Mouse (Mus musculus): ENCODE measurements at regions not wholly inside any gene's neighbourhood (a gene's known extent, or its start where the extent isn't known, plus 50 kb on each side); places are given as distances from the start of the nearest gene placed in this dataset.
"Not testable (repeated sequence)": the region's sequence is repeated elsewhere in the genome, so short reads cannot be mapped to it uniquely, and the experiment has no call there.

- 48% methylated on average over 3 of the region's 3 CpGs for WGBS
- not testable (repeated sequence) for H3K4me2 ChIP-seq (replicated peaks); H3K9ac ChIP-seq; H3K27ac ChIP-seq; H3K27me3 ChIP-seq (ENCODE audit: control insufficient read depth, insufficient read depth, low read length); ATAC-seq (ENCODE audit: low FRiP score); H3K9me3 ChIP-seq (ENCODE audit: control insufficient read depth, low read length); H3K4me3 ChIP-seq (replicated peaks; ENCODE audit: low read length); H3K4me1 ChIP-seq (replicated peaks; ENCODE audit: control insufficient read depth, insufficient read depth, low read length); H3K36me3 ChIP-seq (replicated peaks; ENCODE audit: control insufficient read depth, insufficient read depth)
- DNase-seq (ENCODE audit: low spot score): peak; percentile 24
Measured at GRCm38 (mm10) chr13:3373522-3374220, 164.2 kb upstream of the Gdi2 start.

DNA sequence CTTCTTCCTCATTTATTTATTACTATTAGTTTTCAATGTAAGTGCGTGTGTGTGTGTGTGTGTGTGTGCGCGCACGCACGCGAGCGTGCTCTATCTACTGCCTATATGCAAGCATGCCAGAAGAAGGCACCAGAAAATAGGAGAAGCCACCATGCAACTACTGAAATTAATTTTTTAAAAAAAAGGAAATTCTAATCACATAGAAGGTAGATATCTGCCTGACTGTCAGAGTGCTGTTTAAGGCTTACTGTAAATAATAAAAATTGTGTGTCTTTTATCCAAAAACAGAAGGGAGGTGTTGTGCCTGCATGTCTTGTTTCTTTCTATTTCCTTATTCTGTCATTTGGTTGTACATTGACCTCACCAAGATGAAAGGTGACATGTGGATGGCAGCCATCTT, 163.1 kb upstream of the Gdi2 start:
- no peak overlapping the region for H3K9ac ChIP-seq
- ATAC-seq (ENCODE audit: low FRiP score): no peak
- no peak overlapping the region for H3K4me3 ChIP-seq (replicated peaks; ENCODE audit: low read length)
- H3K27ac ChIP-seq: no peak overlapping the region
- H3K27me3 ChIP-seq (ENCODE audit: control insufficient read depth, insufficient read depth, low read length): no peaks in the 10 kb centered on the region
- H3K36me3 ChIP-seq (replicated peaks; ENCODE audit: control insufficient read depth, insufficient read depth): no peaks in the 10 kb centered on the region
- no peak overlapping the region for H3K4me2 ChIP-seq (replicated peaks)
- no peak for DNase-seq (ENCODE audit: low spot score)
- H3K9me3 ChIP-seq (ENCODE audit: control insufficient read depth, low read length): 0 out of 2 replicates have a peak, but pooled peaks cover 2% of the 10 kb centered on the region
- 95% methylated on average over 7 of the region's 7 CpGs for WGBS
- H3K4me1 ChIP-seq (replicated peaks; ENCODE audit: control insufficient read depth, insufficient read depth, low read length): no peaks in the 10 kb centered on the region

GRCm38 (mm10) chr13:3377801-3378200, 160.1 kb upstream of the Gdi2 start:
- not testable (repeated sequence) for H3K27me3 ChIP-seq (ENCODE audit: control insufficient read depth, insufficient read depth, low read length); H3K4me3 ChIP-seq (replicated peaks; ENCODE audit: low read length); ATAC-seq (ENCODE audit: low FRiP score); DNase-seq (ENCODE audit: low spot score); H3K9me3 ChIP-seq (ENCODE audit: control insufficient read depth, low read length); H3K4me1 ChIP-seq (replicated peaks; ENCODE audit: control insufficient read depth, insufficient read depth, low read length); H3K36me3 ChIP-seq (replicated peaks; ENCODE audit: control insufficient read depth, insufficient read depth); H3K4me2 ChIP-seq (replicated peaks); H3K27ac ChIP-seq; H3K9ac ChIP-seq
- 67% methylated on average over 3 of the region's 3 CpGs for whole genome bisulfite sequencing

DNA sequence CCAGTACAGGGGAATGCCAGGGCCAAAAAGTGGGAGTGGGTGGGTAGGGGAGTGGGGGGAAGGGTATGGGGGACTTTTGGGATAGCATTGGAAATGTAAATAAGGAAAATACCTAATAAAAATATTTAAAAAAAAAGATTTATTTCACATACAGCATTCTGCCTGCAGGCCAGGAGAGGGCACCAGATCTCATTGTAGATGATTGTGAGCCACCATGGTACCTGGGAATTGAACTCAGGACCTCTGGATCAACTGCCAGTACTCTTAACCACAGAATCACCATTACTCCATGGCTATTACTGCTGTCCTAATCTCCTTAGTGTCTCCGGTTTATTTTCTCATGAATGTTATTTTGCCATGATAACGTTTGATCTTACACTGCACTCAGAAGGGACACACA, 132.1 kb upstream of the Gdi2 start:
- H3K36me3 ChIP-seq (replicated peaks; ENCODE audit: control insufficient read depth, insufficient read depth); ATAC-seq (ENCODE audit: low FRiP score); H3K4me2 ChIP-seq (replicated peaks); H3K27ac ChIP-seq; H3K9ac ChIP-seq; H3K27me3 ChIP-seq (ENCODE audit: control insufficient read depth, insufficient read depth, low read length); H3K4me3 ChIP-seq (replicated peaks; ENCODE audit: low read length); H3K4me1 ChIP-seq (replicated peaks; ENCODE audit: control insufficient read depth, insufficient read depth, low read length); DNase-seq (ENCODE audit: low spot score): not testable (repeated sequence)
- 85% methylated on average over 2 of the region's 2 CpGs for WGBS
- H3K9me3 ChIP-seq (ENCODE audit: control insufficient read depth, low read length): peaks cover 14% of the 10 kb centered on the region

DNA sequence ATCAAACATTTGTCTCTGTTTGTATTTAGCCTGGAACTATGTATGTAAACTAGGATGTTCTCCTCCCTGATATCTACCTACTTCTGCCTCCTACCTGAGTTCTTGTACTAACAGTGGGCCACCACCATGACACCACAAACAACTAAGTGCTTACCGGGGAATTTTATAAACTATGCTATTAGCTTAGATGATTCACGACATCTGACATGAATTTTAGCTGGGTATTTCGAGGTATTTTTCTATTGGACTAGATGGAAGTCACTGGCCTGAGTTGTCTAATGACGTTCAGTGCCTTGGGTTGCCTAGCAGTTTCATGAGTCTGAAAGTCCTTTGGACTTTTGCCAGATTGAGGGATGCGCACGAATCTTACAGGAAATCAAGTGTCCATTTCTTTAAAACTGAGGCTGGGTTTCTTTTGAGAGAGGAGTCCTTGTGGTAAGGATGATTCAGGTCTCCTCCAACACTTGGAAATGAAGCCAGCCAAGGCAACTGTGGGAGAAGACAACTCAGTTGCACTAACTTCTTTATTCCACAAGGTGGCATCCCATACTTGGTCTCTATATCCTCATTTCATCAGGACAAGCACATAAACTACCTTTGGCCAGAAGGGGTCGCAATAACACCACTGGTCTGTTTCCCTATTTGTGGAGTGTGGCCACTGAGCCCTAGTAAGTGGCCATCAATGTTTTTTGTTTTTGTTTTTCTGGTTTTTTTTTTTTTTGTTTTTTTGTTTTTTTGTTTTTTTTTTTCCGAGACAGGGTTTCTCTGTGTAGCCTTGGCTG, 131.4 kb upstream of the Gdi2 start:
- not testable (repeated sequence) for H3K27ac ChIP-seq; H3K27me3 ChIP-seq (ENCODE audit: control insufficient read depth, insufficient read depth, low read length); H3K9ac ChIP-seq; H3K4me3 ChIP-seq (replicated peaks; ENCODE audit: low read length); H3K36me3 ChIP-seq (replicated peaks; ENCODE audit: control insufficient read depth, insufficient read depth); H3K4me1 ChIP-seq (replicated peaks; ENCODE audit: control insufficient read depth, insufficient read depth, low read length); H3K4me2 ChIP-seq (replicated peaks)
- 42% methylated on average over 8 of the region's 8 CpGs for WGBS
- ATAC-seq (ENCODE audit: low FRiP score) (peak; percentile 60), DNase-seq (ENCODE audit: low spot score) (peak; percentile 68)
- peaks cover 14% of the 10 kb centered on the region for H3K9me3 ChIP-seq (ENCODE audit: control insufficient read depth, low read length)

- not testable (repeated sequence) for H3K27ac ChIP-seq; ATAC-seq (ENCODE audit: low FRiP score); H3K4me1 ChIP-seq (replicated peaks; ENCODE audit: control insufficient read depth, insufficient read depth, low read length); H3K4me3 ChIP-seq (replicated peaks; ENCODE audit: low read length); H3K4me2 ChIP-seq (replicated peaks); H3K27me3 ChIP-seq (ENCODE audit: control insufficient read depth, insufficient read depth, low read length); H3K9ac ChIP-seq; H3K36me3 ChIP-seq (replicated peaks; ENCODE audit: control insufficient read depth, insufficient read depth); DNase-seq (ENCODE audit: low spot score)
- H3K9me3 ChIP-seq (ENCODE audit: control insufficient read depth, low read length): peaks cover 14% of the 10 kb centered on the region
- WGBS: 71% methylated on average over 3 of the region's 3 CpGs
Measured at GRCm38 (mm10) chr13:3410281-3410680, 127.6 kb upstream of the Gdi2 start.

GRCm38 (mm10) chr13:3417026-3417425, 120.8 kb upstream of the Gdi2 start:
- H3K9ac ChIP-seq: no peak overlapping the region
- ATAC-seq (ENCODE audit: low FRiP score) (no peak), DNase-seq (ENCODE audit: low spot score) (no peak)
- no peak overlapping the region for H3K27ac ChIP-seq
- 85% methylated on average over 1 of the region's 1 CpGs for WGBS
- H3K27me3 ChIP-seq (ENCODE audit: control insufficient read depth, insufficient read depth, low read length): no peaks in the 10 kb centered on the region
- no peaks in the 10 kb centered on the region for H3K4me1 ChIP-seq (replicated peaks; ENCODE audit: control insufficient read depth, insufficient read depth, low read length)
- H3K4me3 ChIP-seq (replicated peaks; ENCODE audit: low read length): no peak overlapping the region
- H3K4me2 ChIP-seq (replicated peaks): no peak overlapping the region
- H3K9me3 ChIP-seq (ENCODE audit: control insufficient read depth, low read length): peaks cover 8% of the 10 kb centered on the region; the same call in 1 of the 2 replicates
- H3K36me3 ChIP-seq (replicated peaks; ENCODE audit: control insufficient read depth, insufficient read depth): no peaks in the 10 kb centered on the region

GRCm38 (mm10) chr13:3455374-3455773, 82.5 kb upstream of the Gdi2 start:
- H3K27me3 ChIP-seq (ENCODE audit: control insufficient read depth, insufficient read depth, low read length); H3K36me3 ChIP-seq (replicated peaks; ENCODE audit: control insufficient read depth, insufficient read depth); ATAC-seq (ENCODE audit: low FRiP score); H3K9ac ChIP-seq; H3K27ac ChIP-seq; H3K4me2 ChIP-seq (replicated peaks); H3K4me3 ChIP-seq (replicated peaks; ENCODE audit: low read length); H3K9me3 ChIP-seq (ENCODE audit: control insufficient read depth, low read length); H3K4me1 ChIP-seq (replicated peaks; ENCODE audit: control insufficient read depth, insufficient read depth, low read length); DNase-seq (ENCODE audit: low spot score): not testable (repeated sequence)
- WGBS: 92% methylated on average over 6 of the region's 6 CpGs

GRCm38 (mm10) chr13:3476884-3477283, 61.0 kb upstream of the Gdi2 start:
- DNase-seq (ENCODE audit: low spot score) (no peak), ATAC-seq (ENCODE audit: low FRiP score) (no peak)
- no peaks in the 10 kb centered on the region for H3K36me3 ChIP-seq (replicated peaks; ENCODE audit: control insufficient read depth, insufficient read depth)
- no peaks in the 10 kb centered on the region for H3K27me3 ChIP-seq (ENCODE audit: control insufficient read depth, insufficient read depth, low read length)
- H3K27ac ChIP-seq: no peak overlapping the region
- H3K9ac ChIP-seq: no peak overlapping the region
- no peaks in the 10 kb centered on the region for H3K9me3 ChIP-seq (ENCODE audit: control insufficient read depth, low read length)
- peaks cover 9% of the 10 kb centered on the region for H3K4me1 ChIP-seq (replicated peaks; ENCODE audit: control insufficient read depth, insufficient read depth, low read length)
- no peak overlapping the region for H3K4me3 ChIP-seq (replicated peaks; ENCODE audit: low read length)
- no peak overlapping the region for H3K4me2 ChIP-seq (replicated peaks)
